Mouse (Mus musculus): Measurements from ENCODE around the gene Itpkb.

Itpkb gene

GRCm38 (mm10) chr1:180330145-180330706 lies at the start of gene Itpkb:
TSS of gene Itpkb (plus strand) at chr1:180330485.
- DNase-seq (ENCODE audit: low read depth, low spot score), result peak; percentile 53

GRCm38 (mm10) chr1:180282581-180282980 lies 47.7 kb upstream of the Itpkb start:
- no peak for DNase-seq (ENCODE audit: low read depth, low spot score)

- DNase-seq (ENCODE audit: low read depth, low spot score), result peak; percentile 89
Observed at GRCm38 (mm10) chr1:180283813-180284768, 46.2 kb upstream of the Itpkb start.

GRCm38 (mm10) chr1:180286081-180286831 lies 44.0 kb upstream of the Itpkb start:
- no peak for DNase-seq (ENCODE audit: low read depth, low spot score)

- no peak for DNase-seq (ENCODE audit: low read depth, low spot score)
Observed at GRCm38 (mm10) chr1:180288227-180288626, 42.1 kb upstream of the Itpkb start.

- no peak for DNase-seq (ENCODE audit: low read depth, low spot score)
Observed at GRCm38 (mm10) chr1:180288872-180289468, 41.3 kb upstream of the Itpkb start.

GRCm38 (mm10) chr1:180289788-180290187 lies 40.5 kb upstream of the Itpkb start:
- no peak for DNase-seq (ENCODE audit: low read depth, low spot score)

- no peak for DNase-seq (ENCODE audit: low read depth, low spot score)
Observed at GRCm38 (mm10) chr1:180290358-180290757, 39.9 kb upstream of the Itpkb start.

GRCm38 (mm10) chr1:180296088-180296487 lies 34.2 kb upstream of the Itpkb start:
- no peak for DNase-seq (ENCODE audit: low read depth, low spot score)

GRCm38 (mm10) chr1:180299697-180300096 lies 30.6 kb upstream of the Itpkb start:
- DNase-seq (ENCODE audit: low read depth, low spot score), result no peak

GRCm38 (mm10) chr1:180300292-180300691 lies 30.0 kb upstream of the Itpkb start:
- no peak for DNase-seq (ENCODE audit: low read depth, low spot score)

GRCm38 (mm10) chr1:180300997-180301396 lies 29.3 kb upstream of the Itpkb start:
- DNase-seq (ENCODE audit: low read depth, low spot score), result peak; percentile 40

- DNase-seq (ENCODE audit: low read depth, low spot score), result peak; percentile 46
Observed at GRCm38 (mm10) chr1:180302253-180303120, 27.8 kb upstream of the Itpkb start.

- DNase-seq (ENCODE audit: low read depth, low spot score), result no peak
Observed at GRCm38 (mm10) chr1:180303600-180303999, 26.7 kb upstream of the Itpkb start.

- no peak for DNase-seq (ENCODE audit: low read depth, low spot score)
Observed at GRCm38 (mm10) chr1:180306889-180307288, 23.4 kb upstream of the Itpkb start.

- no peak for DNase-seq (ENCODE audit: low read depth, low spot score)
Observed at GRCm38 (mm10) chr1:180307661-180308060, 22.6 kb upstream of the Itpkb start.

GRCm38 (mm10) chr1:180308897-180309296 lies 21.4 kb upstream of the Itpkb start:
- DNase-seq (ENCODE audit: low read depth, low spot score), result no peak

- no peak for DNase-seq (ENCODE audit: low read depth, low spot score)
Observed at GRCm38 (mm10) chr1:180312286-180312685, 18.0 kb upstream of the Itpkb start.

GRCm38 (mm10) chr1:180312792-180313311 lies 17.4 kb upstream of the Itpkb start:
- DNase-seq (ENCODE audit: low read depth, low spot score), result peak; percentile 38
